Mouse (Mus musculus) intestine, postnatal 0 days (tissue): ENCODE measurements around the gene Ypel2. TPM values are rescaled to one million over a fixed set of nuclear protein-coding genes. Genes with fewer than 3 reads are reported as not detected.
"Not testable (repeated sequence)": the region's sequence is repeated elsewhere in the genome, so short reads cannot be mapped to it uniquely, and the experiment has no call there.

Experiments used
- ATAC-seq: fragments of 200-750 bp; cut with Nextera tagmentation; 2 replicates; pipeline ENCODE4 v1.8.0; 2017; ENCODE audit warnings: mild to moderate bottlenecking, moderate TSS enrichment, moderate library complexity
- H3K27ac ChIP-seq: fragments of 300-500 bp; sonication (generic); 2 replicates; pipeline ENCODE4 v1.5.1; 2014; ENCODE audit warnings: mild to moderate bottlenecking, low read depth, low read length, moderate library complexity
- H3K27me3 ChIP-seq: fragments of 300-500 bp; sonication (generic); replicated peaks from 2 replicates; pipeline ENCODE4 v1.6.1; 2014; ENCODE audit warnings: low read length, mixed read lengths; ENCODE audit not compliant: control insufficient read depth, insufficient read depth
- H3K36me3 ChIP-seq: fragments of 300-500 bp; sonication (generic); 2 replicates; pipeline ENCODE4 v1.6.1; 2014; ENCODE audit warnings: mild to moderate bottlenecking, moderate library complexity; ENCODE audit not compliant: control insufficient read depth, insufficient read depth
- H3K4me1 ChIP-seq: fragments of 300-500 bp; sonication (generic); replicated peaks from 2 replicates; pipeline ENCODE4 v1.6.1; 2014; ENCODE audit warnings: antibody characterized with exemption, low read length, mixed read lengths; ENCODE audit not compliant: control insufficient read depth, insufficient read depth
- H3K4me2 ChIP-seq: fragments of 300-500 bp; sonication (generic); replicated peaks from 2 replicates; pipeline ENCODE4 v1.6.1; 2014; ENCODE audit warnings: low read depth, mild to moderate bottlenecking, moderate library complexity
- H3K4me3 ChIP-seq: fragments of 300-500 bp; sonication (generic); 2 replicates; pipeline ENCODE4 v1.5.1; 2014; ENCODE audit warnings: low read depth, low read length
- H3K9ac ChIP-seq: fragments of 300-500 bp; sonication (generic); 2 replicates; pipeline ENCODE4 v1.6.1; 2014; ENCODE audit warnings: mild to moderate bottlenecking, low read depth, low read length
- H3K9me3 ChIP-seq: fragments of 300-500 bp; sonication (generic); 2 replicates; pipeline ENCODE4 v1.6.1; 2016; ENCODE audit warnings: mixed run types; ENCODE audit not compliant: control insufficient read depth
- CTCF ChIP-seq: sonication (generic); IDR thresholded peaks from 2 replicates; pipeline ENCODE4 v1.5.1; 2016; ENCODE audit warnings: low read depth, mild to moderate bottlenecking, control low read depth, antibody characterized with exemption, moderate library complexity
- WGBS: fragments of 180-500 bp; shearing (Covaris S2); extraction: QIAGEN DNeasy Blood & Tissue Kit; methylation state at CpG from one replicate; pipeline ENCODE4 v1.1.7; 2014; 5-methylcytosine and 5-hydroxymethylcytosine counted together
- polyA plus RNA-seq: library from polyadenylated mRNA; unstranded; fragments of >200 nt; fragmentation: Nextera tagmentation; extraction: Ambion mirVana; gene quantifications from 2 replicates; pipeline ENCODE4 v1.2.1, GENCODE M21; 2015

Gene Ypel2
- polyA plus RNA-seq, 1 experiment from 2014 or later: 4.6 TPM

DNA sequence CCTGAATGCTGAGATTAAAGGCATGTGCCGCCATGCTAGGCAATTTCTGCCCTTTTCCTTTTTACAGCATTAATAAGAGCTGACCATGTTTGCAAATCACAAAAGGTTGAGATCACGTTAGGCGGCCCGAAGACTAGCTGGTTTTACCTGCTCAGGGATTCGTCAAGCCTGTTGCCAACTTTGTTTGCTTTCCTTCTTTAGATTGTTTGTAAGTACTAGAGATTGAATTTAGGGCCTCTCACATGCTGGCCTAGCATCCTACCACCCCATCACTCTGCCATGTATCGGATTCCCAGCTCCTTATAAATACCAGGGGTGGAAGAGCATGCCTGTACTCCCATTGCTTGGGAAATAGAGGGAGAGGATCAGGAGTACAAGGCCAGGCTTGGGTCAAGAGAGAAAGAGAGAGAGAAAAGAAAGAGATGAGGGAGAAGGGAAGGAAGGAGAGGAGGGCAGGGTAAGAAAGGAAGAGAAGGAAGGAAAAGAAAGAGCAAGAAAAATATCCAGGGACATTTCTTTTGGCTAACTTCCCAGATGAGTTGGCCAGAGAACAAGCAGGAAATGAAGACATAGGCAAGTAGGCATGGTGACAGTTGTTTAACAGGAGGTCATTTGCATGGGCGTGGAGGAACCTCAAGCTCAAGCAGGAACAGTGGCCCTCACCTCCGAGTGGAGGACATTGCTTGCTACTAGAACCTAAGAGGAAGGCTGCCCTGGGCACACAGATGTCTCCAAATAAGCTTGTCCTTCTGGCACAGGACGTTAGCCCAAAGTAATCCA, 32.8 kb upstream of the Ypel2 start:
- Histone ChIP-seq H3K4me3 (no peak overlapping the region), H3K4me1 (no peaks in the 10 kb centered on the region; the same call in 1 of the 2 replicates), H3K4me2 (no peak overlapping the region), H3K27ac (no peak overlapping the region; the same call in 1 of the 2 replicates), H3K9me3 (no peaks in the 10 kb centered on the region), H3K9ac (no peak overlapping the region), H3K27me3 (no peaks in the 10 kb centered on the region), H3K36me3 (no peaks in the 10 kb centered on the region)
- peak; percentile 39; the same call in 1 of the 2 replicates for ATAC-seq
- 58% methylated on average over 9 of the region's 9 CpGs for WGBS
- TF ChIP-seq CTCF: no peak

- no peak for ATAC-seq
- WGBS: 55% methylated on average over 3 of the region's 3 CpGs
- H3K27me3 ChIP-seq: no peaks in the 10 kb centered on the region
- H3K4me1 ChIP-seq: no peaks in the 10 kb centered on the region; the same call in 1 of the 2 replicates
- H3K27ac ChIP-seq: no peak overlapping the region
- no peak overlapping the region for H3K4me3 ChIP-seq
- H3K9ac ChIP-seq: no peak overlapping the region
- H3K4me2 ChIP-seq: no peak overlapping the region
- TF ChIP-seq CTCF: no peak
- no peaks in the 10 kb centered on the region for H3K9me3 ChIP-seq
- no peaks in the 10 kb centered on the region for H3K36me3 ChIP-seq
Observed at GRCm38 (mm10) chr11:87025351-87025750, 31.8 kb upstream of the Ypel2 start.

DNA sequence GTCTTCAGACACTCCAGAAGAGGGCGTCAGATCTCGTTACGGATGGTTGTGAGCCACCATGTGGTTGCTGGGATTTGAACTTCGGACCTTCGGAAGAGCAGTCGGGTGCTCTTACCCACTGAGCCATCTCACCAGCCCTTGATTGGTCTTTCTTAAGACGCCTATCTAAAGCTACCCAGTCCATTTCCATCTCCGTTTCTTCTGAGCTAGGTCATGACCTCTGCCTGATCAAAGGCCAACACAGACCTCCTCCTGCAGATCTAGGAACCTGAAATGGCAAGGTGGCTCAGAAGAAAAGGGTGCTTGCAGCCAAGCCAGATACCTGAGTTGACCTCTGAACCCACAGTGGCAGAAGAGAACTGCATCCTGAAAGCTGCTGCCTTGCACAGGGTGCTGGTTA, 29.7 kb upstream of the Ypel2 start:
- H3K4me1 ChIP-seq, H3K9ac ChIP-seq, H3K36me3 ChIP-seq, H3K27ac ChIP-seq, H3K4me2 ChIP-seq, H3K4me3 ChIP-seq, H3K27me3 ChIP-seq, H3K9me3 ChIP-seq: not testable (repeated sequence)
- peak; percentile 41 for ATAC-seq
- 55% methylated on average over 6 of the region's 8 CpGs for WGBS

DNA sequence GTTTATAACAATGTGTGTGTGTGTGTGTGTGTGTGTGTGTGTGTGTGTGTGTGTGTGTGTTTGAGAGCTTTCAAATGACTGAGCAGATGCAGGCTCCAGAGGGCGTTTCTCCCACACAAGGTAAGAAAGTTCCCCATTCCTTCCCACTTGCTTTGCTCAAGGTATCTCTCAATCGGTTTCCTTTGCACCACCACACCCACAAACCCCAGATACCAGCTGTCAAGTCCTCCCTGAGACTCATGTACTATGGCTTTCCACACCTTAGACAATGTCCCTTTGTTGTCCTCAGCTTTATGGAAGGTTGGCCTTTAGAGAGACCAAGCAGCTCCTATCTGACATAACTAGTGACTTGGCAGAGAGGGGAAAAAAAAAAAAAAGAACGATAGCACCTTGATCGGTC, 29.3 kb upstream of the Ypel2 start:
- TF ChIP-seq CTCF: peak; percentile 9; the same call in 1 of the 2 replicates
- no peak overlapping the region for H3K4me2 ChIP-seq
- 25% methylated on average over 4 of the region's 4 CpGs for WGBS
- no peak overlapping the region for H3K9ac ChIP-seq
- no peak overlapping the region for H3K4me3 ChIP-seq
- H3K4me1 ChIP-seq: no peaks in the 10 kb centered on the region; the same call in 1 of the 2 replicates
- peak; percentile 80 for ATAC-seq
- H3K9me3 ChIP-seq: no peaks in the 10 kb centered on the region
- no peaks in the 10 kb centered on the region for H3K36me3 ChIP-seq
- H3K27ac ChIP-seq: no peak overlapping the region
- no peaks in the 10 kb centered on the region for H3K27me3 ChIP-seq

DNA sequence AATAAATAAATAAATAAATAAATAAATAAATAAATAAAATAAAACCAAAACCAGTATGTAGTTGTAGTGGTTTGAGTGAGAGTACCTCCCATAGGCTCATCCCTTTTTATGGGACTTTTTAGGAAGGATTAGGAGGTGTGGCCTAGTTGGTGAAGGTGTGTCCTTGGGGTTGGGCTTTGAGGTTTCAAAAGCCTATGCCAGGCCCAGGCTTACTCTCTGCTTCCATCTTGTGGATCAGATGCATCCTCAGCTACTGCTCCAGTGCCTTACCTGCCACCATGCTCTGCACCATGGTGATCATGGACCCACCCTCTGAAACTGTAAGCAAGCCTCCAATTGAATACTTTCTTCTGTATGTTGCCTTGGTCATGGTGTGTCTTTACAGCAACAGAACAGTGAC, 28.0 kb upstream of the Ypel2 start:
- Histone ChIP-seq H3K4me3 (no peak overlapping the region), H3K27me3 (no peaks in the 10 kb centered on the region), H3K9me3 (no peaks in the 10 kb centered on the region), H3K4me1 (no peaks in the 10 kb centered on the region; the same call in 1 of the 2 replicates), H3K27ac (no peak overlapping the region), H3K9ac (no peak overlapping the region), H3K36me3 (no peaks in the 10 kb centered on the region), H3K4me2 (no peak overlapping the region)
- no peak for TF ChIP-seq CTCF
- no peak for ATAC-seq

DNA sequence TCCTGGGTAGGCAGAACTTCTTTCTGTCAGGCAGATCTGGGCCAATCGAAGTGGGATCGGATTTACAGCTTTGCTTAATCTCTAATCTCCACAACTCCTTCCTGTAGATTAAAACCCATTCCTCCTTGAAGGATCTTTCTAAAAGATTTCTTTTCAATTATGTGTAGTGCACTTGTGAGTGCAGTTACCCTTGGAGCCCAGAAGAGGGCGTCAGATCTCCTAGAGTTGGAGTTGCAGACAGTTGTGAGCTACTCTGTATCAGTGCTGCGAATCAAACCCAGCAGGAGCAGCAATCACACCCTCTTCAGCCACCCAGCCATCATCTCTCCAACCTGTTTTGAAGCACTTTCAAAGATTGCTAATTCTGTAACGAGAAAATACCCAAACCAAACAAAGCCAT, 26.9 kb upstream of the Ypel2 start:
- no peaks in the 10 kb centered on the region for H3K36me3 ChIP-seq
- H3K27me3 ChIP-seq: no peaks in the 10 kb centered on the region
- no peaks in the 10 kb centered on the region for H3K4me1 ChIP-seq
- no peak for ATAC-seq
- H3K4me3 ChIP-seq: no peak overlapping the region
- H3K9me3 ChIP-seq: no peaks in the 10 kb centered on the region
- peak; percentile 36 for TF ChIP-seq CTCF
- WGBS: 83% methylated on average over 5 of the region's 5 CpGs
- H3K4me2 ChIP-seq: no peak overlapping the region
- H3K27ac ChIP-seq: no peak overlapping the region
- no peak overlapping the region for H3K9ac ChIP-seq
